Mouse (Mus musculus) olfactory bulb, adult 2 months (tissue): ENCODE results near the gene Fbxo47. TPM values are rescaled to one million over a fixed set of nuclear protein-coding genes. Genes with fewer than 3 reads are reported as not detected.

Experiments
- H3K27ac ChIP-seq: fragments of 200-500 bp; 2 replicates; pipeline ENCODE4 v1.5.1; 2012; ENCODE audit warnings: low read depth, low read length; ENCODE audit not compliant: insufficient read depth
- H3K4me1 ChIP-seq: fragments of 200-500 bp; 2 replicates; pipeline ENCODE4 v1.6.1; 2012; ENCODE audit warnings: low read length; ENCODE audit not compliant: control insufficient read depth, insufficient read depth
- H3K4me3 ChIP-seq: fragments of 200-500 bp; 2 replicates; pipeline ENCODE4 v1.5.1; 2012; ENCODE audit warnings: mild to moderate bottlenecking, low read depth, low read length, moderate library complexity; ENCODE audit not compliant: insufficient read depth
- CTCF ChIP-seq: fragments of 200-500 bp; IDR thresholded peaks from 2 replicates; pipeline ENCODE4 v1.5.1; 2012; ENCODE audit warnings: low read depth, mild to moderate bottlenecking, low read length, moderate library complexity; ENCODE audit not compliant: insufficient read depth
- POLR2A ChIP-seq: fragments of 200-500 bp; IDR thresholded peaks from 2 replicates; pipeline ENCODE4 v1.6.1; 2012; ENCODE audit warnings: mild to moderate bottlenecking, low read depth, low read length, moderate library complexity; ENCODE audit not compliant: insufficient read depth
- WGBS: fragments of 180-500 bp; shearing (Covaris S2); methylation state at CpG from one replicate; pipeline ENCODE4 v1.1.7; 2018; 5-methylcytosine and 5-hydroxymethylcytosine counted together
- polyA plus RNA-seq: library from polyadenylated mRNA; stranded (reverse); fragments of >200 nt; gene quantifications from 2 replicates; pipeline ENCODE4 v1.2.4, GENCODE M21; 2012; ENCODE audit warnings: low replicate concordance; ENCODE audit not compliant: missing spikeins, insufficient read depth, insufficient read length

The Fbxo47 gene
- polyA plus RNA-seq, 1 experiment: not detected

GRCm38 (mm10) chr11:97829365-97829764, 54.6 kb downstream of the Fbxo47 start:
- WGBS: 93% methylated on average over 7 of the region's 7 CpGs
- H3K4me3 ChIP-seq: no peak overlapping the region
- no peak overlapping the region for H3K27ac ChIP-seq
- H3K4me1 ChIP-seq: peaks cover 27% of the 10 kb centered on the region
- TF ChIP-seq CTCF: no peak
- no peak for TF ChIP-seq POLR2A

- peaks cover 33% of the 10 kb centered on the region for H3K4me1 ChIP-seq
Measured at GRCm38 (mm10) chr11:97827654-97828053, 56.3 kb downstream of the Fbxo47 start.

GRCm38 (mm10) chr11:97826414-97826813, 57.5 kb downstream of the Fbxo47 start:
- H3K4me1 ChIP-seq: peaks cover 28% of the 10 kb centered on the region
- WGBS: 62% methylated on average over 7 of the region's 7 CpGs
- no peak for TF ChIP-seq POLR2A
- no peak for TF ChIP-seq CTCF
- no peak overlapping the region for H3K4me3 ChIP-seq
- no peak overlapping the region for H3K27ac ChIP-seq

More at GRCm38 (mm10) chr11:97827654-97828053, 56.3 kb downstream of the Fbxo47 start:
- 66% methylated on average over 6 of the region's 6 CpGs for WGBS
- Histone ChIP-seq H3K27ac (no peak overlapping the region), H3K4me3 (no peak overlapping the region)
- no peak for TF ChIP-seq CTCF
- TF ChIP-seq POLR2A: no peak

GRCm38 (mm10) chr11:97825971-97826370, 58.0 kb downstream of the Fbxo47 start:
- WGBS: 70% methylated on average over 9 of the region's 9 CpGs
- no peak overlapping the region for H3K4me3 ChIP-seq
- H3K4me1 ChIP-seq: peaks cover 31% of the 10 kb centered on the region
- H3K27ac ChIP-seq: no peak overlapping the region
- TF ChIP-seq CTCF: no peak
- no peak for TF ChIP-seq POLR2A

GRCm38 (mm10) chr11:97825295-97825694, 58.7 kb downstream of the Fbxo47 start:
- TF ChIP-seq POLR2A (no peak), CTCF (no peak)
- Histone ChIP-seq H3K27ac (no peak overlapping the region; the same call in 1 of the 2 replicates), H3K4me1 (peaks cover 31% of the 10 kb centered on the region), H3K4me3 (no peak overlapping the region)
- WGBS: 80% methylated on average over 10 of the region's 10 CpGs

GRCm38 (mm10) chr11:97824895-97825294, 59.1 kb downstream of the Fbxo47 start:
- no peak overlapping the region for H3K4me3 ChIP-seq
- no peak overlapping the region; the same call in 1 of the 2 replicates for H3K27ac ChIP-seq
- H3K4me1 ChIP-seq: peaks cover 31% of the 10 kb centered on the region
- TF ChIP-seq CTCF (no peak), POLR2A (no peak)
- 44% methylated on average over 6 of the region's 6 CpGs for WGBS

- no peak for TF ChIP-seq CTCF
- no peak for TF ChIP-seq POLR2A
- Histone ChIP-seq H3K27ac (no peak overlapping the region), H3K4me3 (no peak overlapping the region), H3K4me1 (peaks cover 33% of the 10 kb centered on the region)
- 91% methylated on average over 11 of the region's 11 CpGs for WGBS
Measured at GRCm38 (mm10) chr11:97824168-97824567, 59.8 kb downstream of the Fbxo47 start.

- TF ChIP-seq CTCF (no peak), POLR2A (no peak)
- peaks cover 42% of the 10 kb centered on the region for H3K4me1 ChIP-seq
- no peak overlapping the region for H3K27ac ChIP-seq
- 72% methylated on average over 20 of the region's 20 CpGs for WGBS
- no peak overlapping the region for H3K4me3 ChIP-seq
Measured at GRCm38 (mm10) chr11:97822840-97823603, 60.9 kb downstream of the Fbxo47 start.

GRCm38 (mm10) chr11:97821401-97822064, 62.4 kb downstream of the Fbxo47 start:
- TF ChIP-seq POLR2A (no peak), CTCF (no peak)
- H3K4me1 ChIP-seq: peaks cover 44% of the 10 kb centered on the region
- 91% methylated on average over 8 of the region's 8 CpGs for WGBS
- no peak overlapping the region for H3K27ac ChIP-seq
- no peak overlapping the region for H3K4me3 ChIP-seq
